ENCODE assay signal across 9 mouse cellular contexts in the genomic region with DNA sequence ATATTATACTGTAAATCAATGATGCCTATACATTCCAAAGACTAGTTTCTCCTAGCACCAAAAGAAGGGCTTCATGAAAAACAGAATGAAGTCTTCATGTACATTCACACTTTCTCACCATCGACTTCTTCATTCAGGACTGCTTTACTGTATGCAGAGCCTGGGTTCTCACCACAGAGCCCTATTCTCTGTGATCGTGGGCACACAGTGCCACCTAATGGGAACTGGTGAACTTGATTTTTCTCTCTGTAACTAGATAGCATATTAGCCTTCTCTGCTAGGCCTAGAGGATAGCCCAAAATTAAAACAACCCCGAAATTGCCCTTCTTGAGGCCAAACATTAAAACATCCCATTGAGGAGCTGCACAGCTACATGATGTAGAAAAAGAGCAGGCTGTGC.
A peak's percentile ranks its signal among the peaks of the same experiment; 100 is the strongest.
DNase-seq lines count a peak whose midpoint lies in the region; ATAC-seq and TF ChIP-seq lines count a peak whose summit lies in the region.
"Had no signal": no experiment of that assay in that cellular context is flagged by ENCODE, and none has a peak within 500 bp of the region (broad histone marks: within the 10 kb centered on the region; RNA-seq: fewer than 3 reads in every experiment).

No protein-coding gene starts in this region.

- no peak overlapping the region for H3K9ac ChIP-seq in intestine, postnatal 0 days (ENCODE audit: low read depth, low read length)
- no peak overlapping the region for H3K9ac ChIP-seq in intestine, embryonic 16.5 days (ENCODE audit: low read depth, low read length)
- H3K9ac ChIP-seq: heart, embryonic 13.5 days had no signal

- no peak overlapping the region for H3K4me2 ChIP-seq in intestine, postnatal 0 days (replicated peaks; ENCODE audit: low read depth)
- no peak overlapping the region for H3K4me2 ChIP-seq in intestine, embryonic 16.5 days (ENCODE audit: low read depth, low read length)
- H3K4me2 ChIP-seq: heart, embryonic 13.5 days had no signal

- H3K9me3 ChIP-seq in intestine, postnatal 0 days (ENCODE audit: control insufficient read depth) = no peaks in the 10 kb centered on the region
- H3K9me3 ChIP-seq in intestine, embryonic 16.5 days (ENCODE audit: control insufficient read depth, low read length) = no peaks in the 10 kb centered on the region
- H3K9me3 ChIP-seq: heart, embryonic 13.5 days had no signal

- peak; percentile 47 for TF ChIP-seq CTCF in intestine, postnatal 0 days (IDR thresholded peaks at IDR 0.05; ENCODE audit: low read depth)

- no peak overlapping the region for H3K27ac ChIP-seq in intestine, postnatal 0 days (ENCODE audit: low read depth, low read length)
- no peak overlapping the region for H3K27ac ChIP-seq in intestine, embryonic 16.5 days (ENCODE audit: low read length)
- H3K27ac ChIP-seq: heart, embryonic 13.5 days had no signal

- no peaks in the 10 kb centered on the region for H3K36me3 ChIP-seq in intestine, postnatal 0 days (ENCODE audit: control insufficient read depth, insufficient read depth)
- no peaks in the 10 kb centered on the region for H3K36me3 ChIP-seq in intestine, embryonic 16.5 days (ENCODE audit: control insufficient read depth, insufficient read depth, low read length)
- H3K36me3 ChIP-seq: heart, embryonic 13.5 days had no signal

- peak; percentile 4 for DNase-seq in cerebellum, adult 9-11 months
- peak; percentile 41 to 79 for DNase-seq in frontal cortex, adult 2 months (ENCODE audit: extremely low spot score in 1 of 2, low spot score in 1 of 2)
- DNase-seq in layer of hippocampus, postnatal 36 days = peak; percentile 50 to 52
- peak; percentile 63 for DNase-seq in retina, postnatal 1 day
- no peak for DNase-seq in ovary, postnatal 36 days (ENCODE audit: low spot score)
- DNase-seq in testis, postnatal 10 days (ENCODE audit: low spot score) = no peak

- H3K4me1 ChIP-seq in intestine, postnatal 0 days (replicated peaks; ENCODE audit: control insufficient read depth, insufficient read depth, low read length) = no peaks in the 10 kb centered on the region
- H3K4me1 ChIP-seq in intestine, embryonic 16.5 days (ENCODE audit: control insufficient read depth, insufficient read depth, low read length) = no peaks in the 10 kb centered on the region
- H3K4me1 ChIP-seq: heart, embryonic 13.5 days had no signal

- no peak overlapping the region for H3K4me3 ChIP-seq in intestine, postnatal 0 days (ENCODE audit: low read depth, low read length)
- H3K4me3 ChIP-seq in intestine, embryonic 16.5 days (ENCODE audit: low read length) = no peak overlapping the region
- H3K4me3 ChIP-seq: heart, embryonic 13.5 days had no signal

- H3K27me3 ChIP-seq in intestine, postnatal 0 days (replicated peaks; ENCODE audit: control insufficient read depth, insufficient read depth, low read length) = no peaks in the 10 kb centered on the region
- no peaks in the 10 kb centered on the region for H3K27me3 ChIP-seq in intestine, embryonic 16.5 days (replicated peaks; ENCODE audit: control insufficient read depth, insufficient read depth, low read length)
- H3K27me3 ChIP-seq: heart, embryonic 13.5 days had no signal

- WGBS in intestine, postnatal 0 days = 39% methylated on average over 3 of the region's 3 CpGs
- WGBS in intestine, embryonic 16.5 days = 34% methylated on average over 3 of the region's 3 CpGs

- ATAC-seq in intestine, postnatal 0 days = no peak
- ATAC-seq in intestine, embryonic 16.5 days = no peak

Comparison
In these comparisons a context has a peak if more than half of its experiments do, and no peak if none do; other contexts are left out.
1. DNase-seq: peak in cerebellum, adult 9-11 months (single experiment), frontal cortex, adult 2 months (2 of 2), layer of hippocampus, postnatal 36 days (2 of 2) and retina, postnatal 1 day (single experiment); none in ovary, postnatal 36 days (single experiment) and testis, postnatal 10 days (single experiment).